Mouse (Mus musculus): Measurements from ENCODE around the gene Kif9. TPM values are rescaled to one million over a fixed set of nuclear protein-coding genes. Genes with fewer than 3 reads are reported as not detected.

Kif9 gene
- total and polyA plus RNA-seq, 3 experiments = 0.10 to 2.1 (median 2.0) TPM

GRCm38 (mm10) chr9:110541988-110542387 is 65.2 kb downstream of the Kif9 start:
- DNase-seq (ENCODE audit: low spot score) (no peak), ATAC-seq (ENCODE audit: extremely low read depth, insufficient number of reproducible peaks, low FRiP score, poor library complexity, severe bottlenecking) (no peak)
- Histone ChIP-seq H3K4me3 (ENCODE audit: low read depth, low read length) (no peak overlapping the region), H3K27me3 (ENCODE audit: insufficient read depth, low read length) (no peaks in the 10 kb centered on the region), H3K4me1 (ENCODE audit: insufficient read depth, low read depth, low read length) (peaks cover 20% of the 10 kb centered on the region), H3K36me3 (replicated peaks) (peaks cover 46% of the 10 kb centered on the region), H3K9me3 (replicated peaks) (no peaks in the 10 kb centered on the region)
- no peak for TF ChIP-seq GATA1 (IDR thresholded peaks at IDR 0.05; ENCODE audit: borderline replicate concordance, low read length)
- no peak for TF ChIP-seq POLR2AphosphoS5 (IDR thresholded peaks at IDR 0.05; ENCODE audit: insufficient replicate concordance, low read depth, low read length)
- no peak for TF ChIP-seq TAL1 (conservative IDR thresholded peaks at IDR 0.05; ENCODE audit: low read depth, low read length)
- TF ChIP-seq CTCF (IDR thresholded peaks at IDR 0.05; ENCODE audit: low read depth, low read length) = no peak
- no peak for TF ChIP-seq GATA2 (IDR thresholded peaks at IDR 0.05; ENCODE audit: borderline replicate concordance, low read depth, low read length)

GRCm38 (mm10) chr9:110548261-110548660 is 71.5 kb downstream of the Kif9 start:
- TF ChIP-seq POLR2AphosphoS5 (IDR thresholded peaks at IDR 0.05; ENCODE audit: insufficient replicate concordance, low read depth, low read length) = no peak
- TF ChIP-seq GATA2 (IDR thresholded peaks at IDR 0.05; ENCODE audit: borderline replicate concordance, low read depth, low read length) = no peak
- TF ChIP-seq TAL1 (conservative IDR thresholded peaks at IDR 0.05; ENCODE audit: low read depth, low read length) = no peak
- no peak for TF ChIP-seq GATA1 (IDR thresholded peaks at IDR 0.05; ENCODE audit: borderline replicate concordance, low read length)
- no peak for TF ChIP-seq CTCF (IDR thresholded peaks at IDR 0.05; ENCODE audit: low read depth, low read length)
- H3K36me3 ChIP-seq (replicated peaks) = peaks cover 70% of the 10 kb centered on the region
- H3K27me3 ChIP-seq (ENCODE audit: insufficient read depth, low read length) = no peaks in the 10 kb centered on the region
- no peak overlapping the region for H3K4me3 ChIP-seq (ENCODE audit: low read depth, low read length)
- ATAC-seq (ENCODE audit: extremely low read depth, insufficient number of reproducible peaks, low FRiP score, poor library complexity, severe bottlenecking) (no peak), DNase-seq (ENCODE audit: low spot score) (no peak)
- H3K4me1 ChIP-seq (ENCODE audit: insufficient read depth, low read depth, low read length) = peaks cover 4% of the 10 kb centered on the region; the same call in 1 of the 2 replicates
- H3K9me3 ChIP-seq (replicated peaks) = peaks cover 2% of the 10 kb centered on the region; the same call in 1 of the 2 replicates

- DNase-seq (ENCODE audit: low spot score) (no peak), ATAC-seq (ENCODE audit: extremely low read depth, insufficient number of reproducible peaks, low FRiP score, poor library complexity, severe bottlenecking) (no peak)
- no peaks in the 10 kb centered on the region for H3K4me1 ChIP-seq (ENCODE audit: insufficient read depth, low read depth, low read length)
- no peak overlapping the region for H3K4me3 ChIP-seq (ENCODE audit: low read depth, low read length)
- no peaks in the 10 kb centered on the region for H3K9me3 ChIP-seq (replicated peaks)
- no peaks in the 10 kb centered on the region for H3K27me3 ChIP-seq (ENCODE audit: insufficient read depth, low read length)
- H3K36me3 ChIP-seq (replicated peaks) = peaks cover 87% of the 10 kb centered on the region
- TF ChIP-seq TAL1 (conservative IDR thresholded peaks at IDR 0.05; ENCODE audit: low read depth, low read length) (no peak), CTCF (IDR thresholded peaks at IDR 0.05; ENCODE audit: low read depth, low read length) (no peak), POLR2AphosphoS5 (IDR thresholded peaks at IDR 0.05; ENCODE audit: insufficient replicate concordance, low read depth, low read length) (no peak), GATA1 (IDR thresholded peaks at IDR 0.05; ENCODE audit: borderline replicate concordance, low read length) (no peak), GATA2 (IDR thresholded peaks at IDR 0.05; ENCODE audit: borderline replicate concordance, low read depth, low read length) (no peak)
Measured at GRCm38 (mm10) chr9:110568309-110568708, 91.6 kb downstream of the Kif9 start.

Other genes with a start within 250 kb of the Kif9 start
- 0.38 and 0.92 TPM in 2 replicates for gene Cspg5, start 233.2 kb upstream of the Kif9 start, total RNA-seq (2014; fragmentation: Nextera tagmentation)
- gene Cspg5, start 233.2 kb upstream of the Kif9 start, total RNA-seq (2017) = 0.23 and 0.38 TPM in 2 replicates
- gene Cspg5, start 233.2 kb upstream of the Kif9 start, polyA plus RNA-seq (2012) = 0.02 TPM in 1 of 2 replicates, not detected in the other
- 5.4 and 7.1 TPM in 2 replicates for gene Elp6, start 171.8 kb upstream of the Kif9 start, total RNA-seq (2014; fragmentation: Nextera tagmentation)
- gene Elp6, start 171.8 kb upstream of the Kif9 start, total RNA-seq (2017) = 9.3 and 14.5 TPM in 2 replicates
- gene Elp6, start 171.8 kb upstream of the Kif9 start, polyA plus RNA-seq (2012) = 12.9 and 13.4 TPM in 2 replicates
- 13.5 and 23.6 TPM in 2 replicates for gene Scap, start 143.7 kb upstream of the Kif9 start, total RNA-seq (2014; fragmentation: Nextera tagmentation)
- gene Scap, start 143.7 kb upstream of the Kif9 start, total RNA-seq (2017) = 11.5 and 15.7 TPM in 2 replicates
- gene Scap, start 143.7 kb upstream of the Kif9 start, polyA plus RNA-seq (2012) = 137 and 140 TPM in 2 replicates
- gene Ptpn23, start 68.7 kb upstream of the Kif9 start, total RNA-seq (2014; fragmentation: Nextera tagmentation) = 55.8 and 58.9 TPM in 2 replicates
- gene Ptpn23, start 68.7 kb upstream of the Kif9 start, total RNA-seq (2017) = 6.9 and 8.2 TPM in 2 replicates
- gene Ptpn23, start 68.7 kb upstream of the Kif9 start, polyA plus RNA-seq (2012) = 62.3 and 93.5 TPM in 2 replicates
- gene Ngp, start 57.2 kb upstream of the Kif9 start, total RNA-seq (2014; fragmentation: Nextera tagmentation) = not detected in 2 replicates
- 0.11 and 0.12 TPM in 2 replicates for gene Ngp, start 57.2 kb upstream of the Kif9 start, total RNA-seq (2017)
- gene Ngp, start 57.2 kb upstream of the Kif9 start, polyA plus RNA-seq (2012) = 0.08 TPM in 1 of 2 replicates, not detected in the other
- gene Klhl18, start 264 bp upstream of the Kif9 start, total RNA-seq (2014; fragmentation: Nextera tagmentation) = 11.4 and 20.8 TPM in 2 replicates
- 6.3 and 6.5 TPM in 2 replicates for gene Klhl18, start 264 bp upstream of the Kif9 start, total RNA-seq (2017)
- gene Klhl18, start 264 bp upstream of the Kif9 start, polyA plus RNA-seq (2012) = 4.7 and 5.7 TPM in 2 replicates
- gene Setd2, start 55.6 kb downstream of the Kif9 start, total RNA-seq (2014; fragmentation: Nextera tagmentation) = 220 and 221 TPM in 2 replicates
- gene Setd2, start 55.6 kb downstream of the Kif9 start, total RNA-seq (2017) = 154 and 162 TPM in 2 replicates
- gene Setd2, start 55.6 kb downstream of the Kif9 start, polyA plus RNA-seq (2012) = 9.4 and 20.1 TPM in 2 replicates
- 1.3 TPM in 1 of 2 replicates, not detected in the other for gene Nradd, start 147.5 kb downstream of the Kif9 start, total RNA-seq (2014; fragmentation: Nextera tagmentation)
- gene Nradd, start 147.5 kb downstream of the Kif9 start, total RNA-seq (2017) = 5.8 and 7.3 TPM in 2 replicates
- 1.8 and 2.2 TPM in 2 replicates for gene Nradd, start 147.5 kb downstream of the Kif9 start, polyA plus RNA-seq (2012)
- gene Nbeal2, start 177.2 kb downstream of the Kif9 start, total RNA-seq (2014; fragmentation: Nextera tagmentation) = 26.1 and 37.4 TPM in 2 replicates
- gene Nbeal2, start 177.2 kb downstream of the Kif9 start, total RNA-seq (2017) = 28.1 and 32.5 TPM in 2 replicates
- 56.7 and 64.7 TPM in 2 replicates for gene Nbeal2, start 177.2 kb downstream of the Kif9 start, polyA plus RNA-seq (2012)
- 36.2 TPM in 2 replicates for gene Ccdc12, start 179.5 kb downstream of the Kif9 start, total RNA-seq (2014; fragmentation: Nextera tagmentation)
- gene Ccdc12, start 179.5 kb downstream of the Kif9 start, total RNA-seq (2017) = 202 and 222 TPM in 2 replicates
- 331 and 365 TPM in 2 replicates for gene Ccdc12, start 179.5 kb downstream of the Kif9 start, polyA plus RNA-seq (2012)